Mouse (Mus musculus) lung, adult 2 months (tissue): ENCODE results near the gene Mlh1.

Experiments
- CTCF ChIP-seq: fragments of 200-500 bp; IDR thresholded peaks from 2 replicates; pipeline ENCODE4 v1.5.1; 2011; ENCODE audit warnings: mild to moderate bottlenecking, low read length, control low read depth; ENCODE audit not compliant: insufficient read depth
- POLR2A ChIP-seq: fragments of 200-500 bp; IDR thresholded peaks from 2 replicates; pipeline ENCODE4 v1.6.1; 2011; ENCODE audit warnings: low read depth, mild to moderate bottlenecking, control low read depth, low read length, borderline replicate concordance; ENCODE audit errors: extremely low read depth

GRCm38 (mm10) chr9:111304036-111304435 lies 32.4 kb upstream of the Mlh1 start:
- TF ChIP-seq POLR2A (no peak), CTCF (no peak)
